Mouse (Mus musculus): ENCODE results near the gene Snapin.

GRCm38 (mm10) chr3:90465081-90465685 lies 25.6 kb downstream of the Snapin start:
- no peak for TF ChIP-seq CTCF (IDR thresholded peaks at IDR 0.05; ENCODE audit: low read depth, low read length)
- no peak for TF ChIP-seq POLR2A (IDR thresholded peaks at IDR 0.05; ENCODE audit: insufficient read depth, low read length)
- TF ChIP-seq EP300 (IDR thresholded peaks at IDR 0.05; ENCODE audit: insufficient read depth, low read depth, low read length) = no peak
